Mouse (Mus musculus): Measurements from ENCODE around the gene Runx3.

- TF ChIP-seq CTCF (IDR thresholded peaks at IDR 0.05; ENCODE audit: borderline replicate concordance, insufficient read depth, low read length) = no peak
- TF ChIP-seq POLR2A (IDR thresholded peaks at IDR 0.05; ENCODE audit: low read depth, low read length) = no peak
These were observed 43.8 kb upstream of the Runx3 start for GRCm38 (mm10) chr4:135076611-135077010.

All from embryonic fibroblast, embryonic 13.5 days (primary cell).